Mouse (Mus musculus) G1E (cell line): Measurements from ENCODE around the gene Eef1akmt3. TPM values are rescaled to one million over a fixed set of nuclear protein-coding genes. Genes with fewer than 3 reads are reported as not detected.

Experiments
- ATAC-seq: 2 replicates; pipeline ENCODE4 v1.8.0; 2016; ENCODE audit warnings: mild to moderate bottlenecking; ENCODE audit not compliant: insufficient number of reproducible peaks, poor library complexity, low FRiP score, severe bottlenecking; ENCODE audit errors: extremely low read depth
- DNase-seq: peaks from one replicate; pipeline ENCODE4 v3.0.0; 2012; ENCODE audit warnings: low spot score
- H3K27me3 ChIP-seq: 2 replicates; pipeline ENCODE4 v1.6.1; 2012; ENCODE audit warnings: mild to moderate bottlenecking, low read length, inconsistent platforms; ENCODE audit not compliant: insufficient read depth
- H3K36me3 ChIP-seq: replicated peaks from 2 replicates; pipeline ENCODE3; 2012; ENCODE audit warnings: mild to moderate bottlenecking, inconsistent platforms
- H3K4me1 ChIP-seq: 2 replicates; pipeline ENCODE4 v1.6.1; 2012; ENCODE audit warnings: low read depth, low read length, inconsistent platforms, mixed read lengths; ENCODE audit not compliant: insufficient read depth
- H3K4me3 ChIP-seq: 2 replicates; pipeline ENCODE4 v1.5.1; 2012; ENCODE audit warnings: low read depth, mild to moderate bottlenecking, inconsistent platforms, low read length, moderate library complexity, mixed read lengths
- H3K9me3 ChIP-seq: replicated peaks from 2 replicates; pipeline ENCODE4 v1.6.1; 2012; ENCODE audit warnings: inconsistent platforms
- CTCF ChIP-seq: IDR thresholded peaks from 2 replicates; pipeline ENCODE4 v1.5.1; 2012; ENCODE audit warnings: low read depth, low read length, inconsistent platforms, mixed read lengths
- GATA1 ChIP-seq: IDR thresholded peaks from 2 replicates; pipeline ENCODE4 v1.6.1; 2012; ENCODE audit warnings: borderline replicate concordance, low read length, inconsistent platforms, mixed read lengths
- GATA2 ChIP-seq: IDR thresholded peaks from 2 replicates; pipeline ENCODE4 v1.6.1; 2012; ENCODE audit warnings: low read depth, low read length, inconsistent platforms, borderline replicate concordance
- POLR2AphosphoS5 ChIP-seq: IDR thresholded peaks from 2 replicates; pipeline ENCODE4 v1.6.1; 2012; ENCODE audit warnings: low read depth, low read length, inconsistent platforms; ENCODE audit not compliant: insufficient replicate concordance
- TAL1 ChIP-seq: conservative IDR thresholded peaks from 2 replicates; pipeline ENCODE4 v1.6.1; 2012; ENCODE audit warnings: low read depth, low read length, inconsistent platforms, mixed read lengths
- polyA plus RNA-seq: library from polyadenylated mRNA; stranded (reverse); fragments of >175 nt; gene quantifications from 2 replicates; pipeline ENCODE4 v1.2.3, GENCODE M21; 2012
- total RNA-seq, 2 experiments: library from RNA; stranded (forward) in 1 of 2; stranded (reverse) in 1 of 2; fragments of 200-1000 nt in 1 of 2; fragments of >200 nt in 1 of 2; fragmentation: Nextera tagmentation in 1 of 2; gene quantifications; 2 replicates each; pipeline ENCODE4 v1.2.3; 2014 to 2017

The Eef1akmt3 gene
- total and polyA plus RNA-seq, 3 experiments = 0.11 to 0.68 (median 0.17) TPM

GRCm38 (mm10) chr10:127071203-127071602 lies 29.9 kb upstream of the Eef1akmt3 start:
- ATAC-seq = no peak
- H3K4me3 ChIP-seq = peak overlapping the region; percentile 72; the same call in 1 of the 2 replicates
- no peak for DNase-seq
- TF ChIP-seq POLR2AphosphoS5 (no peak), CTCF (no peak), GATA1 (no peak), TAL1 (no peak), GATA2 (no peak)
- H3K4me1 ChIP-seq = peaks cover 51% of the 10 kb centered on the region
- no peaks in the 10 kb centered on the region for H3K9me3 ChIP-seq
- peaks cover 14% of the 10 kb centered on the region for H3K27me3 ChIP-seq
- H3K36me3 ChIP-seq = peaks cover 34% of the 10 kb centered on the region

GRCm38 (mm10) chr10:127070190-127071121 lies 29.1 kb upstream of the Eef1akmt3 start, which contains the start of gene Tspan31:
Gene Tspan31 (minus strand): TSS chr10:127070264.
- H3K4me3 ChIP-seq = peak within 1 kb of the TSS; percentile 72
- H3K27me3 ChIP-seq = peaks cover 7% of the 10 kb centered on the region
- peak; percentile 94 for ATAC-seq
- TF ChIP-seq CTCF (no peak), GATA1 (no peak), TAL1 (no peak), GATA2 (no peak), POLR2AphosphoS5 (no peak)
- peaks cover 42% of the 10 kb centered on the region for H3K36me3 ChIP-seq
- H3K4me1 ChIP-seq = peaks cover 53% of the 10 kb centered on the region
- DNase-seq = peak; percentile 87
- no peaks in the 10 kb centered on the region for H3K9me3 ChIP-seq

- Histone ChIP-seq H3K4me3 (peak overlapping the region; percentile 72), H3K36me3 (peaks cover 51% of the 10 kb centered on the region), H3K4me1 (peaks cover 57% of the 10 kb centered on the region), H3K9me3 (no peaks in the 10 kb centered on the region), H3K27me3 (no peaks in the 10 kb centered on the region)
- TF ChIP-seq POLR2AphosphoS5 (peak; percentile 76; the same call in 1 of the 2 replicates), TAL1 (no peak)
- DNase-seq (no peak), ATAC-seq (peak; percentile 3; the same call in 1 of the 2 replicates)
Measured at GRCm38 (mm10) chr10:127069281-127070189, 28.2 kb upstream of the Eef1akmt3 start.

GRCm38 (mm10) chr10:127068360-127069038 lies 27.2 kb upstream of the Eef1akmt3 start:
- H3K36me3 ChIP-seq = peaks cover 54% of the 10 kb centered on the region
- no peaks in the 10 kb centered on the region for H3K27me3 ChIP-seq
- H3K4me3 ChIP-seq = peak overlapping the region; percentile 72; the same call in 1 of the 2 replicates
- H3K4me1 ChIP-seq = peaks cover 59% of the 10 kb centered on the region
- DNase-seq = no peak
- ATAC-seq = no peak
- 0 out of 2 replicates have a peak, but pooled peaks cover 2% of the 10 kb centered on the region for H3K9me3 ChIP-seq
- TF ChIP-seq GATA2 (no peak), CTCF (no peak), GATA1 (no peak), POLR2AphosphoS5 (no peak), TAL1 (no peak)

- Histone ChIP-seq H3K36me3 (peaks cover 54% of the 10 kb centered on the region), H3K27me3 (peaks cover 4% of the 10 kb centered on the region; the same call in 1 of the 2 replicates), H3K9me3 (0 out of 2 replicates have a peak, but pooled peaks cover 2% of the 10 kb centered on the region), H3K4me3 (peak overlapping the region; percentile 2; the same call in 1 of the 2 replicates), H3K4me1 (peaks cover 69% of the 10 kb centered on the region)
- DNase-seq (no peak), ATAC-seq (no peak)
- no peak for TF ChIP-seq GATA2
- no peak for TF ChIP-seq TAL1
- TF ChIP-seq GATA1 = no peak
- TF ChIP-seq CTCF = no peak
- no peak for TF ChIP-seq POLR2AphosphoS5
Measured at GRCm38 (mm10) chr10:127066519-127067018, 25.3 kb upstream of the Eef1akmt3 start.
